Mouse (Mus musculus): Measurements from ENCODE around the gene Fos.
A peak's percentile ranks its signal among the peaks of the same experiment; 100 is the strongest.
"Not testable (repeated sequence)": the region's sequence is repeated elsewhere in the genome, so short reads cannot be mapped to it uniquely, and the experiment has no call there.

Fos gene

GRCm38 (mm10) chr12:85523421-85524192 is 49.9 kb downstream of the Fos start:
- DNase-seq (ENCODE audit: extremely low spot score): peak; percentile 22

GRCm38 (mm10) chr12:85524193-85524858 is 50.6 kb downstream of the Fos start:
- DNase-seq (ENCODE audit: extremely low spot score): peak; percentile 58

- not testable (repeated sequence) for DNase-seq (ENCODE audit: extremely low spot score)
These were observed 51.3 kb downstream of the Fos start for GRCm38 (mm10) chr12:85524859-85525495.
